Mouse (Mus musculus) monocyte, adult 2 months (primary cell): ENCODE results near the gene Cul4a.

ENCODE experiments used
- DNase-seq, 2 experiments: peaks; one replicate each; pipeline ENCODE4 v3.0.0; 2022; ENCODE audit warnings: low spot score in 2 of 2, low read depth in 1 of 2

The Cul4a gene

DNA sequence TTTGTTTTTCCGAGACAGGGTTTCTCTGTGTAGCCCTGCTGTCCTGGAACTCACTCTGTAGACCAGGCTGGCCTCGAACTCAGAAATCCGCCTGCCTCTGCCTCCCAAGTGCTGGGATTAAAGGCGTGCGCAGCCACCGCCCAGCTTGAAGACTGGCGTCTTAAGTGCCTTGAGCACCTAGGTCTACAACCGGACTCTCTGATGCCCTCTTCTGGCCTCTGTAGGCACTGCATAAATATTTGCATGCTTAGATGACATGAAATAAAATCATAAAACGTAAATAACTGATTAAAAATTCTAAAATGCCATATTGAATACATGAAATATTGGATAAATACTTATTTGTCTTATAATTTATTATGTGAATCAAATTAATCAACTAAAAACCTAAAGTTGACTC is 26.8 kb downstream of the Cul4a start:
- peak; percentile 22 to 26 for DNase-seq

DNA sequence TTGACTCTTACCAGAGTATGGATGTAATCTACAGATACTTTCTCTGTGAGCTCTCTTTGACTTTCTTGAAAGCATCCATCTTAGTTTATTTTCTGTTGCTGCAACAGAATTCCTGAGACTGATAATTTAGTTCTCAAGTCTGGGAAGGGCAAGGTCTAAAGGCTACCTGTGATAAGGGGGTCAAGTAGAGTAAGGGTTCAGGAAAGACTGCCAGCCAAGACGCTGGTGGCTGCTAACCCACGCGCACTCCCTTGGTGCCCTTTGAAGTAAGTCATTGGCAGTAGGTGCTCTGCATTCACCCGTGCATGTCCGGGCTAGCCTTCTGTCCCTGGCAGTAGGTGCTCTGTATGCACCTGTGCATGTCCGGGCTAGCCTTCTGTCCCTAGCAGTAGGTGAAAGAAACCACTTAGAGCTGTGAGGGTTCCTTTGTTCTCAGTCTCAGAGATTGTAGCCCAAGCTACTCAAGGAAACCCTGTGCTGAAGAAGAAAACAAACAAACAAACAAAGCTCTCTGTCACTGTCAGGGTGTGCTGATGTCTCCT is 34.3 kb downstream of the Cul4a start:
- DNase-seq: no peak

DNA sequence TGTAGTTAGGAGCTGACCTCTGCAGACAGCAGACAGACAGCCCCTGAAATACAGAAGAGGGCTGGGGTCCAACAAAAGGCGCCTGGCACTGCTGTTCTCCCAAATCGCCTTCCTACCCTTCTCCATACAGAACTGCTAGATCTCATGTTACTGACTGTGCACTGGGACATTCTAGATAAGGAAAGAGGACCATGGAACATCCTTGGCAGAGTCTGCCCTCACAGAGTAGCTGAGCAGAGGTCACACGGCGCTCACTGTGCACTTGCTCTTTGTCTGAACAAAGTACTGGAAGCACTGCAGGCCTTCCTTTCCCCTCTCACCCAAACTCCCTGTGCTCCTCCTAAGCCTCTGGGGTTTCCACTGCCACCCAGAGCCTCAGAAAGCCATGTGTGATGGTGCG is 36.3 kb downstream of the Cul4a start:
- no peak for DNase-seq

DNA sequence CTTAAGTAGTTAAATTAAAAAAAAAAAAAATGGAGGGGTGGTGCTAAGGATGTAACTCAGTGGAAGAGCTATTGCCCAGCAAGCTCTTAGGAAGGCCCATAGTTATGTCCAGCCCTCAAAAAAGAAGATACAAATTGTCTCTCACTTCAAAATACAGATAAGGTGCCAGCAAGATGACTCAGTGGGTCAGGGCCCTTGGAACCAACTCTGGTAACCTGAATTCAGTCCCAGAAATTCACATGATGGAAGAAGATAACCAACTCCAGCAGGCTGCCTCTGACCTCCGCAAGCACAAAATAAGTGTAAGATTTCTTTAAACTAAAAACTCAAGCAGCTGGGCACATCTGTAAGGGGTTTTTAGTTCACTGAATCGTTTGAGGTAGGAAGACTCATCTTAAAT is 43.1 kb downstream of the Cul4a start:
- DNase-seq: no peak

DNA sequence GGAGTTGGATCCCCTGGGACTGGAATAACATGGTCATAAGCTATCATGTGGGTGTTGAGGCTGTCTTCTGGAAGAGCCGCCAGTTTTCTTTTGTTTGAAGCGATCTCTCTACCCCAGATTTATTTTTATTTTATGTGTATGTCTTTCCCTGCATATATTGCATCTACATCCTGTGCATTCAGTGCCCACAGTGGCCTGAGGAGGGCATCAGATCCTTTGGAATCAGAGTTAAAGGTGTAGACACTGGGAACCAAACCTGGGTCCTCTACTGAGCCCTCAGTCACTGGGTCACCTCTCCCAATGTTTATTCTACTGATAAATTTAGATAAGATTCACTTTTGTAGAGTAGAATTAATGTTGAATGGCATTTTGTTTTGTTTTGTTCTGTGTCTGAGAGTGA is 43.9 kb downstream of the Cul4a start:
- DNase-seq: no peak

DNA sequence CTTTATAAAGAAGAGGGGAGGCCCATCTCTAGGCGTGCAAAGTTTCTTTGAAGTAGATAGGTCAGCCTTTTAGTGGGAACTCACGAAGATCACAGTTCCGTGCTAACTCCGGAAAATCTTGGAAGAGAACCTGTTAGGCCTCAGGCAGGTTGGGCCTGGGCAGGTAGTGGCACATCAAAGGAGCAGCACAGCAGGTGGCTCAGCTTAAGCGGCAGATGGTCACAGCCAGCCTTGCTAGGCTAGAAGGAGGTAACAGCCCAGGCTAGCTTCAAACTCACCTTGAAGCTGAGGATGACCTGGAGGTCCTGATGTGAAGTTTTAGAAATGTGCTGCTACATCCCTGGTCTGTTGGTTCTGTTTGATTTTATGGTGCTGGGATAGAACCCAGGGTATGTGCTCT is 44.4 kb downstream of the Cul4a start:
- DNase-seq: no peak

DNA sequence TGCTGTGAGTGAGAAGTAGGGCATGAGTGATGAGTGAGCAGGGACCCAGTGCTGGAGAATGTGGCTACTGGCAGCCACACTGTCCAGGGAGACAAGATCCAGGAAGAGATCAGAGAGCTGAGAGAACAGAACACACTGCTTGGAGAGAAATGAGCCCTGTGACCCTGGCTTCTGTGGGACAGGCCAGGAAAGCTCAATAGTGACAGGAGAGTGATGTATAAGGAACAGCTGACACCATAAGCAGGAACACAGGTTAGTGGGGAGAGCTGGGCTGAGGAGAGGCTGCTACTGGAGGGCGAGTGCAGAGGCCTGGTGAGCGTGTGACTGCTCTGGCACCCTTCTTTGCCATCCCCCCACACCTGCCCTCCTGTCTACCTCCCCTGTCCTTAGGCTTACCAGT is 45.5 kb downstream of the Cul4a start:
- no peak for DNase-seq

DNA sequence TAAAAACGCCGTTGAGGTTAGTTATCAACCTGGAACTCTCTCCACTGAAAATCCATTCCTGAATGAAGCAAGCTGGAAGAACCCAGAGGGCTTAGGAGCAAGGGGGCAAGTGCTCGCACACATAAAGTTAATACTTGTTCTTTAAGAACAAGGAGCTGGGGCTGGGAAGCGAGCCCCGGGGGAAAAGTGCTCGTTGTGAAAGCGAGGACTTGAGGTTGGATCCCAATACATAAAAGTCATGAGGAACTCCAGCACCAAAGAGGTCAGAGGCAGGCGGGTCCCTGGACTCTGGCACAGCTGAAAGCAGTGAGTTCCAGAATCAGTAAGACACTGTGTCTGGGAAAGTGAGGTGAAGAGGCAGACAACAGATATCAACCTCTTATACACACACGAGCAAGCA is 48.7 kb downstream of the Cul4a start:
- no peak for DNase-seq

DNA sequence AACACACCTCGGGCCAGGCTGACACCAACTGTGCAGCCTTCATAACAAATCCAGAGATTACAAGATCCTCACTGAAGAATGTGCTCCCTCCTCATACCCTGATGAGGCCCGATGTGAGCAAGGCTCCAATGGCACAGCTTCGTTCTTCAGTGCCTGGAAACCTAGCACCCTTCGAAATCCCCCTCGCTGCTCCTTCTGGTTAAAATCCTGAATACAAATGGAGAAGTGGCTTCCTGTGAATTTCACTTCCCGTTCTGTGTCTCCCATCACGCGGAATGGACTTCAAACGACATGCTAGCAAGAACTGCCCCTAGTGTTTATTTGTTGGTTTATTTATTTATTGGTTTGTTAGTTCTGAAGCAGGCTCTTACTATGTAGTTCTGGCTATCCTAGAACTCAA is 49.9 kb downstream of the Cul4a start:
- DNase-seq: peak; percentile 54 to 69

DNA sequence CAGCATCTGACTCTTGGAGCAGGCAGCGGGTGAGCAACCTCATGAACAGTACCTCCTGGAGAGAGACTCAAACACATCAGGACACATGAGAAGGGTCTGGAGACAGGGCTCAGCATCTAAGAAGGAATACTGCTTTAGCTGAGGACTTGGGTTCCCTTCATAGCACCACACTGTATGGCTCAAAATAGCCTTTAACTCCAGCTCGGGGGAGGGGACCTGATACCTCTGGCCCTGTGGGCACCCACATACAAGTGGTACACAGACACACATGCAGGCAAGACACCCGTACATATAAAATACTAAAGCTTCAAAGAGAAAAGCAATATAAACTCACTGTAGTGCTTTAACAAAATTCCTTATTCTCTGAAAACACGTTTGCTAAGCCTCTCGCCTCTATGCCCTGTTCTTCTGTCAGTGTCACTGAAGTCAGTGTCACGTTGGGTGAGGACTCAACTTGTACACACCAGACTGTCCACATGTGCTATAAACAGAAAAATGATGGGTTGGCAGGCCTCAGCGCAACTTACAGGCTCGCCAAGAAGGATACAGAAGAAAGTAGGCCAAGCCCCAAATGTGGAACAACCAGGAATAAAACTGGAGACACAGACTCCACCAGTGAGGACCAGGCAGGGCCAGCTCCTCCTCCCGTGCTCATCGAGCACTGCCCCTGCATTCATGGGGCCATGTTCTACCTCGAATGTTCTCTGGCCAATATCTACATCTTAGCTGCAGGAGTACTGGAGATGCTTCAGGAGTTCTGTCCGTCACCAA is 51.1 kb downstream of the Cul4a start:
- DNase-seq: no peak

DNA sequence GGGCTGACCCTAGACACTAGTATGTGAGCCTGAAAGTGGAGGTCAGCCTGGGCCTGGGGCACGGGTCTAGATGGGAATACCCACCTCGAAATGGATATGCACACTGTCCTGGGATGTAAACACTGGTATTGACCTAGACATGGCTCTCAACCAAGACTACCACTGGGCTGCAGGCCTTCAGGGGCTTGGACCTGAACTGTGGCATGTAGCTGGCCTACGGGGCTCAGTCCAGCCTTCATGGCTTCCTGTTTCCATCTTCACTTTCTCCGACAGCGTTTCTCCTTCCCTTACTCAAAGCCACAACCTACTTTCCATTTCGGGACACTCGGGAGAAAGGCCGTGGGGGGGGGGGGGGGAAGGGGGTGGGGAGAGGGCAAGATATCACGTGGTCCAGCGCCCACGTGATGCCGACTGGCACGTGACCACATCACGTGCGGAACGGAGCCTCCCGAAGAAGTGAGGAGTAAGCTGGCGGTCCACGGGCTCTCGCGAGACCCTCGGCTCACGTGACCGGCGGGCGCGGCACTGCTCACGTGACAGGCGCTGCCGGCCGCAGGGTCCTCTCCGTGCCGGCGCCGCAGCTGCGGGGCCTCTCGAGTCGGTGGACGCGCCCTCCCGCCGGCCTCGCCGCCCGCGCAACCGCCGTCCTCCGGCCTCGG is 53.4 kb downstream of the Cul4a start, which contains the start of gene Lamp1:
TSS of gene Lamp1 (plus strand) at position 444 of the 659 bp plus-strand sequence.
- DNase-seq: peak; percentile 89 to 95

DNA sequence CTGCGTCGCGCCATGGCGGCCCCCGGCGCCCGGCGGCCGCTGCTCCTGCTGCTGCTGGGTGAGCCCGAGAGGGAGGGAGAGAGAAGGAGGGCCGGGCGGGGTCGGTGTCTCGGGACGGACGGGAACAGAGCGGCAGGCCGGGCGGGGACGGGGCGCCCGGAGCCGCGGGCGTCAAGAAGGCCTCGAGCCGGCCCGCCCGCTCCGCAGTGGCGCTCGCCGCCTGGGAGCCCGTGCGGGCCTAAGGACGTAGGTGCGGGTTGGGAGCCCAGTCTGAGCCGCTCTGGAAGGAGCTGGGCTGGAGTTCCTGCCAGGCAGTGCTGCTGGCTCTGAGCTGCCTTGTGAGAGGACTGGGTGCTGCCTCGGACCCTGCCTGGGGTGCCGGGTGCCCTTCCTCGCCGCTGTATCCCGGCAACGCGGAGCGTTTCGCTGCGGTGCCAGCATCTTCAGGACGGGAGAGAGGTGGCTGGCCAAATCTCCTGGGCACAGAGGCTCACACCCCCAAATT is 54.0 kb downstream of the Cul4a start:
- no peak for DNase-seq

DNA sequence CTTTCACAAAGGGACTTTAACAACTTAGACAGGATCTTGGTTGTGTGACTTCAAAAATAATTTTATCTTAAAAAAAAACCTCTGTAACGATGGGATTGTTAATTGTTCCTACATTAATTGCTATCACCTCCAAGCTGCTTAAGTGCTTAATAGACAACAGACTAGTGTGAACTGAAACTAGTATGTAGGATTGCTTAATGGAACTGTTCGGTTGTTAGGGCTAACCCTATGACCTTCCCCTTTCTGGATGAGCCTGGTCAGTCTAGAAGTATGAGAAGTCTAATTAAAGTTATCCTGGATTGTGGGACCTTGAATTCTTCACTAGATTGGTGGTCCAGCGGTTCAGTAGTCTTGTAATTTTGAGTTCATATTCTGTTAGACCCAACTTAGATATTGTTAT is 55.3 kb downstream of the Cul4a start:
- peak in 1 of 2 experiments; percentile 9 for DNase-seq

DNA sequence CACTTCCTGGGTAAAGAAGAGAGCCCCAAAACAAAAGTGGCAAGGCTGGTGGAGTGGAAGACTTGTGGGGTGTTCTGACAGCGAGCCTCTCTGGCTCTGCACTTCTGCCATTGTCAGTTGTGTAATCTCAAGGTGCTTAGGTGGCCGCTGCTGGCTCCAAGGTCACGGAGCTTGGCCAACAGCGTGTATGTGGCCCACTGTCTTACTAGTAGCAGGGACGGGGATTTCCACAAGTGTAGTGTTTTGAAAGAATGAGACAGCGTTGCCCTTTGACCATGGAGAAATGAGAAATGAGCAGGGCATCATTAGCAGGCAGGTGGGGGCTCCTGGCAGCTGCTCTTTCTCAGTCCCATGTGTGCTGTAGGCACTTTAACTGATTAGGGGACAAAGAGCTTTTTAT is 56.7 kb downstream of the Cul4a start:
- peak in 1 of 2 experiments; percentile 53 for DNase-seq

DNA sequence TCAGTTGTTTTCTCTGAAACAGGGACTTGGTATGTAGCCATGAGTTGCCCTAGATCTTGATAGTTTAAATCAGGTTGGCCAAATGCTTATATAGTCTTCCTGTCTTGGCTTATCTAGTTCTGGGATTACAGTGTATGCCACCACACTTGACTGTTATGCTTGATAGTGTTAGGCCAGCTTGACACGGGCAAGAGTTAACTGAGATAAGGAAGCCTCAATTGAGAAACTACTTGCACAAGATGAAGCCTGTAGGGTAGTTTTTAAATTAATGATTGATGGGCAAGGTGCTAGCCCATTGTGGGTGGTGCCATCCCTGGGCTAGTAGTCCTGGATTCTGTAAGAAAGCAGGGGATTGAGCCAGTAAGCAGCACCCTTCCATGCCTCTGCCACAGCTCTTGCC is 58.1 kb downstream of the Cul4a start:
- no peak for DNase-seq

DNA sequence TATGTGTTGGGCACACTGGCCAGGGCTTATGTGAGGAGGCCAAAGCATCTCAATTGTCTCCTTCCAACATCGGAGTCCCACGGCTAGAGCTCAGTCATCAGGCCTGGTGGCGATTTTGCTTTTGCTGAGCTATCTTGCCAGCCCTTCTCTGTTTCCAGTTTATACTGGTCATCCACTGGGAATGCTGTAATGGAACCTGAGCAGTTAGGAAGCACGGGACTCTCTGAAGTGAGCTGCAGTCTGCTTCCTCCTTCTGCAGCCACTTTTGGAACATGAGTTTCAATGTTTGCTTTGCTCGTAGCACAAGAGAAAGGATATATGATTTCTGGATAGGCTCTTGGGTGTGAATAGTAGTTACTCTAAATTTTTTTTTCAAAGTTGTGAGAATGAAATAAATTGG is 58.9 kb downstream of the Cul4a start:
- DNase-seq: no peak

DNA sequence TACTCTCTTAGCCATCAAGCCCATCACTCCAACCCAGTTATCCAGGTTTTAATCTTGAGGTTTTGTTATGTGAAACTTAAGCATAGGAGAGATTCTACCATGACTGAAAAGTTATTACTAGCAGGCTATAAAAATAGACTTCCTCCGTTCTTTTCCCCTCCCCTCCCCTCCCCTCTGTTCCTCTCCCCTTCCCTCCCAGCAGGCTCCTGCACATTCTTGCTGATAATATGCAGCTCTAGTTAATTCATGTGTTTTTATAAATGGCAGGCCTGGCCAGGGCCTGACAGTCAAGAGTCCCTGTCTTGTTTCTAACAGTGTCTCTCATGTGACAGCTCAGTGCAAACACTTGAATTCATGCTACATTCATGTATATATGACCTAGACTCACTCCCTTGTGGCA is 65.1 kb downstream of the Cul4a start:
- no peak for DNase-seq

DNA sequence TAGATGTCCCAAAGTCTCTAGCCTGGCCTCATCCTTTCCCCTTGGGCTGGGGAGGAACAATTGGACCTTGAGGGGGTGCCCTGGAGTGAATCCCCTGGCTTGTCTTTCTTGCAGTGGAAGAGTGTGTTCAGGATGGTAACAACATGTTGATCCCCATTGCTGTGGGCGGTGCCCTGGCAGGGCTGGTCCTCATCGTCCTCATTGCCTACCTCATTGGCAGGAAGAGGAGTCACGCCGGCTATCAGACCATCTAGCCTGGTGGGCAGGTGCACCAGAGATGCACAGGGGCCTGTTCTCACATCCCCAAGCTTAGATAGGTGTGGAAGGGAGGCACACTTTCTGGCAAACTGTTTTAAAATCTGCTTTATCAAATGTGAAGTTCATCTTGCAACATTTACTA is 68.9 kb downstream of the Cul4a start:
- no peak for DNase-seq

DNA sequence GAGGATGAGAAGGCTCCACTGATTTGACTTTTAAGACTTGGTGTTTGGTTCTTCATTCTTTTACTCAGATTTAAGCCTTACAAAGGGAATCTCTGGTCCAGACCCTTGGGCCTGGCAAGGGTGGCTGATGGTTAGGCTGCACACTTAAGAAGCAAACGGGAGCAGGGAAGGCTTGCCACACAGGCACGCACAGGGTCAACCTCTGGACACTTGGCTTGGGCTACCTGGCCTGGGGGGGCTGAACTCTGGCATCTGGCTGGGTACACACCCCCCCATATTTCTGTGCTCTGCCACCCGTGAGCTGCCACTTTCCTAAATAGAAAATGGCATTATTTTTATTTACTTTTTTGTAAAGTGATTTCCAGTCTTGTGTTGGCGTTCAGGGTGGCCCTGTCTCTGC is 69.4 kb downstream of the Cul4a start:
- DNase-seq: no peak

DNA sequence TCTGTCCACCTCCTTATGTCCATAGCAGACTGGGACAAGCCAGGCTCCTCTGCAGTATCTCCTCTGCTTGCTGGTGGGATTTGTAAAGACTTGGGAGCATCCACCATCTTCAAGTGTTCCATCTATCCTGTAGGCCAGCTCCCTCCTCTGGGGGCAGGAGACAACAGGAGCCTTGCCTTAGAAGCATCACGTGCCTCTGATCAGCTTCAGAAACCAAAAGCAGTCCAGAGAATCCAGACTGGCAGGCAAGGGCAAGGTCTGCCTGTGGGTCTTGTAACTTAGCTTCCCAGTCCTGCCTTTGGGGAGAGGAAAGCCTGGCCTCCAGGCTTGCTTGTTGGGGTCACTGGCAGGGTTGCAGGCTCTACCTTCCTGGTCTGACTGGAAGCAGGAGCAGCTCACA is 70.2 kb downstream of the Cul4a start:
- DNase-seq: no peak

DNA sequence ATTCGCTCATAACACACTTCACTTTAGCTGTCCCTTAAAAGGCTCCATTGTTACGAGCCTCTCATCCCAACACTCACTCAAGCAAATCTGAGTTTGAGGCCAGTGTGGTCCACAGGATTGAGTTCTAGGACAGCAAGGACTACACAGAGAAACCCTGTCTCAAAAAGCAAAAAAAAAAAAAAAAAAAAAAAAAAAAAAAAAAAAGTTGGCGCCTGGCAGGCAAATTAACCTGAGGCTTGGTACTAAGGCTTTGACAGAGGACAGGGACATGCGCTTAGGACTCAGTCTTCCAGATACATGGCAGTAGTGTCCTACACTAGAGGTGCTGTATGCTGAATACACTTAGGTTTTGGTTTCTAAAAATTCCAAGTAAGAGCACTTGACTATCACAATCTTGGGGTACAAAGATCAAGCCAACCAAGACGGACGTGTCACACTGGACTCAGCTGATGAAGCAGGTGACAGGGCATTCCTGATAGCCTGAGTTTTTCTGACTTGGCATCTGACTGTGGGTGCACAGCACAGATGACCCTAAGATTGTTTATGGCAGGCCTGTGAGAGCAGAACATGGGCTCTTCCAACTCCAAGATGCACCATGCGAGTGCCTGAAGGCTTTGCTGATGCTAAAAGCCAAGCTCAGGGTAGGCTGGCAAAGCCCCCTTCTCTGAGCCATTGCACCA is 71.9 kb downstream of the Cul4a start:
- DNase-seq: no peak

DNA sequence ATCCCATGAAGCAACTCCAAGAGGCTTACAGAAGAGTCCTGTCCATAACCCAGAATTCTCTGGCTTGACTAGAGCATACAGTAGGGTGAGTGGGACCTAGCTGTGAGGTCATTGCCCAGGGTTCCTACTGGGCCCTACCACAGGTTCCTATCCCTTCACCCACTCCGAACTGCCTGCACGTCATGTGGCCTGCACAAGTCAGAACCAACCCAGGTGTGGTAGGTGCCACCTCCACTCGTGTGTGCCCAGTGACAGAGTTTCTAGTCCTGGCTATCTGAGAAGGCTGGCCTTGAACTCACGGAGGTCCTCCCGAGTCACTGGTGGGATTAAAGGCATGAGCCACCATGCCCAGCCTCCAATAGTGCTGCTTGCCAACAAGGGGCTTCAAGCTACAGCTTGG is 72.7 kb downstream of the Cul4a start:
- no peak for DNase-seq
